Mouse (Mus musculus): ENCODE data around the gene Stxbp6. TPM values are rescaled to one million over a fixed set of nuclear protein-coding genes. Genes with fewer than 3 reads are reported as not detected.

Gene Stxbp6
- polyA plus RNA-seq (2012; rRNA removed): 10.8 and 11.8 TPM in 2 replicates

GRCm38 (mm10) chr12:45074611-45075342 lies at the start of gene Stxbp6:
TSS of gene Stxbp6 (minus strand) at chr12:45074709.

Measured in colon, adult 2 months (tissue).